Mouse (Mus musculus) 3134 (cell line): ENCODE measurements around the gene Fmod.

ENCODE experiments used
- DNase-seq: peaks from one replicate; pipeline ENCODE4 v3.0.0-alpha.2; 2011; ENCODE audit warnings: low spot score; ENCODE audit not compliant: insufficient read length; ENCODE audit errors: extremely low read depth

Fmod gene

GRCm38 (mm10) chr1:134093771-134094526, 56.9 kb downstream of the Fmod start:
- DNase-seq = no peak

GRCm38 (mm10) chr1:134095033-134095612, 58.1 kb downstream of the Fmod start:
- no peak for DNase-seq

DNA sequence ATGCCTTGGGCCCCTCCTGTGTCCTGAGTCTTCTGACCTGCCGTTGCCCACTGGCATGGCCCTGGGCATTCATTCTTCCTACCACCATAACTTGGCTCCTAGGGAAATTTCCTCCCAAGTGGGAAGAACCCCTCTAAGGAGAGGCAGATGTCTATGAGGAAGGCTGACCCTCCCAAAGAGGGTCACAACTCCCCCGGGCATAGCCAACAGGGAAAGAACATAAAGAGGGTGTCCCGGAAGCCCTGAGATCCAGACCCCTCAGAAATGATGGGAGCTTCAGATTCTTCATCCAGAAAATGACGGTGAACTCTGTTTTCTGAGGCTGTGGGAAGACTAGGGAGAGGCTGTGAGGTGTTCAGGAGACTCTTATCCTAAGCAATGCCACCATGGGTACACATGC, 58.7 kb downstream of the Fmod start:
- no peak for DNase-seq

DNA sequence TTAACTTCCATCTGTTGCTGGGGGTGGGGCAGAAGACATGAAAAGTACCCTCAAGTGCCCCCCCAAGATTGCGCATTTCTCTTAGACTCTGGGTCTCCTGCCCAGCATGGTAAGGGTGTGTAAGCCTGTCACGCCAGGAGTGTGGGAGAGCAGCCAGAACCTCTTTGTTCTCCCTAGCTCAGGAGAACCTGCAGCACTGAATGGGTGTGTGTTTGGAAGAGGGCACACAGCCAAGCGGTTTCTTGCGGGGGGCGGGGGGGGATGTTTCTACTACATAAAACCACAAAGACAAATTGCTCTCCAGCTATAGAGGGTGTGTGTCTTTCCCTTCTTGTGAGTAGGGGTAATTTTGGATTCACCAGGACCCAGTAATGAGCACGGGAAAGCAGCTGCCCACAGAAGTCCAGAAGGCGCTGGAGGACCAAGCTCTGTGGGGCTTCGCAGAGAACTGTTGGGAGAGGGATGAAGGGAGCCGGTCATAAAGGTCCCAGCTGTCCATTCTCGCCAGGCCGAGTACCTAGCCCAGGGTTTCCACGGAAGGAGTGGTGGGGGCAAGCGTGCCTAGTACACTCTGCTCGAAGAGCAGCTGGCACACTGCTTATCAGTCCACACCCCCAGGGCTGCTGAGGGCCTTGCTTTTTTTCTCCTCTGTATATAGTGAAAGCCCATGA, 59.3 kb downstream of the Fmod start:
- DNase-seq = no peak

- DNase-seq = no peak
Observed at GRCm38 (mm10) chr1:134097080-134097855, 60.2 kb downstream of the Fmod start.
